Mouse (Mus musculus) hindbrain, embryonic 13.5 days (tissue): ENCODE measurements at regions not wholly inside any gene's neighbourhood (a gene's known extent, or its start where the extent isn't known, plus 50 kb on each side); places are given as distances from the start of the nearest gene placed in this dataset.

Experiments
- ATAC-seq: fragments of 200-750 bp; cut with Nextera tagmentation; 2 replicates; pipeline ENCODE4 v1.8.0; 2017; ENCODE audit warnings: moderate TSS enrichment; ENCODE audit not compliant: low FRiP score
- H3K27ac ChIP-seq: fragments of 300-500 bp; sonication (generic); 2 replicates; pipeline ENCODE4 v1.5.1; 2015; ENCODE audit warnings: inconsistent platforms, mild to moderate bottlenecking, moderate library complexity
- H3K27me3 ChIP-seq: fragments of 300-500 bp; sonication (generic); 2 replicates; pipeline ENCODE4 v1.6.1; 2015; ENCODE audit warnings: mild to moderate bottlenecking, inconsistent platforms
- H3K36me3 ChIP-seq: fragments of 300-500 bp; sonication (generic); 2 replicates; pipeline ENCODE4 v1.6.1; 2015; ENCODE audit warnings: mild to moderate bottlenecking, inconsistent platforms
- H3K4me1 ChIP-seq: fragments of 300-500 bp; sonication (generic); replicated peaks from 2 replicates; pipeline ENCODE4 v1.6.1; 2015; ENCODE audit warnings: inconsistent platforms
- H3K4me2 ChIP-seq: fragments of 300-500 bp; sonication (generic); 2 replicates; pipeline ENCODE4 v1.6.1; 2015; ENCODE audit warnings: inconsistent platforms, mild to moderate bottlenecking, moderate library complexity
- H3K4me3 ChIP-seq: fragments of 300-500 bp; sonication (generic); 2 replicates; pipeline ENCODE4 v1.5.1; 2015; ENCODE audit warnings: mild to moderate bottlenecking, inconsistent platforms
- H3K9ac ChIP-seq: fragments of 300-500 bp; sonication (generic); 2 replicates; pipeline ENCODE4 v1.6.1; 2015; ENCODE audit warnings: mild to moderate bottlenecking, inconsistent platforms
- H3K9me3 ChIP-seq: fragments of 300-500 bp; sonication (generic); 2 replicates; pipeline ENCODE4 v1.6.1; 2016; ENCODE audit warnings: inconsistent platforms
- WGBS: fragments of 180-500 bp; shearing (Covaris S2); methylation state at CpG from one replicate; pipeline ENCODE4 v1.1.7; 2015; 5-methylcytosine and 5-hydroxymethylcytosine counted together

GRCm38 (mm10) chr4:131489056-131489455 lies 349.0 kb downstream of the Ptpru start:
- no peak for ATAC-seq
- H3K4me1 ChIP-seq = peaks cover 80% of the 10 kb centered on the region
- WGBS = 62% methylated on average over 3 of the region's 3 CpGs
- no peak overlapping the region for H3K4me2 ChIP-seq
- no peaks in the 10 kb centered on the region for H3K27me3 ChIP-seq
- no peaks in the 10 kb centered on the region for H3K9me3 ChIP-seq
- H3K27ac ChIP-seq = no peak overlapping the region
- H3K9ac ChIP-seq = no peak overlapping the region
- H3K4me3 ChIP-seq = no peak overlapping the region
- H3K36me3 ChIP-seq = no peaks in the 10 kb centered on the region

GRCm38 (mm10) chr4:131491960-131492359 lies 346.1 kb downstream of the Ptpru start:
- H3K4me1 ChIP-seq = peaks cover 67% of the 10 kb centered on the region
- H3K9me3 ChIP-seq = no peaks in the 10 kb centered on the region
- no peaks in the 10 kb centered on the region for H3K36me3 ChIP-seq
- H3K9ac ChIP-seq = no peak overlapping the region
- WGBS = 33% methylated on average over 4 of the region's 4 CpGs
- H3K4me3 ChIP-seq = no peak overlapping the region
- no peaks in the 10 kb centered on the region for H3K27me3 ChIP-seq
- ATAC-seq = peak; percentile 52
- H3K27ac ChIP-seq = peak overlapping the region; percentile 18; the same call in 1 of the 2 replicates
- no peak overlapping the region for H3K4me2 ChIP-seq

GRCm38 (mm10) chr4:131493726-131494125 lies 344.4 kb downstream of the Ptpru start:
- ATAC-seq = peak; percentile 41; the same call in 1 of the 2 replicates
- Histone ChIP-seq H3K9me3 (no peaks in the 10 kb centered on the region), H3K36me3 (no peaks in the 10 kb centered on the region), H3K4me3 (no peak overlapping the region), H3K4me1 (peaks cover 51% of the 10 kb centered on the region), H3K9ac (no peak overlapping the region), H3K27ac (peak overlapping the region; percentile 40; the same call in 1 of the 2 replicates), H3K4me2 (no peak overlapping the region), H3K27me3 (no peaks in the 10 kb centered on the region)
- 44% methylated on average over 4 of the region's 4 CpGs for WGBS

GRCm38 (mm10) chr4:131496900-131497299 lies 341.2 kb downstream of the Ptpru start:
- Histone ChIP-seq H3K27ac (peak overlapping the region; percentile 3; the same call in 1 of the 2 replicates), H3K9me3 (no peaks in the 10 kb centered on the region), H3K4me2 (no peak overlapping the region), H3K36me3 (no peaks in the 10 kb centered on the region), H3K9ac (no peak overlapping the region), H3K27me3 (no peaks in the 10 kb centered on the region), H3K4me1 (peaks cover 40% of the 10 kb centered on the region), H3K4me3 (no peak overlapping the region)
- ATAC-seq = no peak
- WGBS = 55% methylated on average over 5 of the region's 5 CpGs

- H3K9me3 ChIP-seq = no peaks in the 10 kb centered on the region
- peaks cover 9% of the 10 kb centered on the region for H3K4me1 ChIP-seq
- ATAC-seq = no peak
- H3K27ac ChIP-seq = no peak overlapping the region
- H3K4me2 ChIP-seq = no peak overlapping the region
- no peak overlapping the region for H3K4me3 ChIP-seq
- H3K36me3 ChIP-seq = no peaks in the 10 kb centered on the region
- H3K27me3 ChIP-seq = no peaks in the 10 kb centered on the region
- no peak overlapping the region for H3K9ac ChIP-seq
- 79% methylated on average over 10 of the region's 10 CpGs for WGBS
Measured at GRCm38 (mm10) chr4:131500928-131501650, 337.0 kb downstream of the Ptpru start.

GRCm38 (mm10) chr4:131508154-131508553 lies 329.9 kb downstream of the Ptpru start:
- Histone ChIP-seq H3K9ac (no peak overlapping the region), H3K9me3 (no peaks in the 10 kb centered on the region), H3K4me1 (no peaks in the 10 kb centered on the region), H3K27me3 (no peaks in the 10 kb centered on the region), H3K4me2 (no peak overlapping the region), H3K4me3 (no peak overlapping the region), H3K27ac (no peak overlapping the region), H3K36me3 (no peaks in the 10 kb centered on the region)
- ATAC-seq = no peak
- WGBS = 71% methylated on average over 7 of the region's 7 CpGs

- WGBS = 74% methylated on average over 3 of the region's 3 CpGs
- peaks cover 9% of the 10 kb centered on the region; the same call in 1 of the 2 replicates for H3K27me3 ChIP-seq
- H3K4me3 ChIP-seq = no peak overlapping the region
- H3K4me1 ChIP-seq = no peaks in the 10 kb centered on the region
- H3K36me3 ChIP-seq = no peaks in the 10 kb centered on the region
- H3K27ac ChIP-seq = no peak overlapping the region
- no peak overlapping the region for H3K9ac ChIP-seq
- no peak for ATAC-seq
- no peaks in the 10 kb centered on the region for H3K9me3 ChIP-seq
- no peak overlapping the region for H3K4me2 ChIP-seq
Measured at GRCm38 (mm10) chr4:131511586-131511985, 326.5 kb downstream of the Ptpru start.

- H3K36me3 ChIP-seq = no peaks in the 10 kb centered on the region
- H3K4me2 ChIP-seq = no peak overlapping the region
- H3K27ac ChIP-seq = no peak overlapping the region
- H3K9ac ChIP-seq = no peak overlapping the region
- peaks cover 9% of the 10 kb centered on the region; the same call in 1 of the 2 replicates for H3K27me3 ChIP-seq
- no peaks in the 10 kb centered on the region for H3K4me1 ChIP-seq
- WGBS = 76% methylated on average over 7 of the region's 7 CpGs
- no peaks in the 10 kb centered on the region for H3K9me3 ChIP-seq
- no peak overlapping the region for H3K4me3 ChIP-seq
- no peak for ATAC-seq
Measured at GRCm38 (mm10) chr4:131512768-131513167, 325.3 kb downstream of the Ptpru start.

- ATAC-seq = no peak
- H3K4me2 ChIP-seq = no peak overlapping the region
- H3K27ac ChIP-seq = no peak overlapping the region
- no peak overlapping the region for H3K9ac ChIP-seq
- no peaks in the 10 kb centered on the region for H3K9me3 ChIP-seq
- H3K36me3 ChIP-seq = no peaks in the 10 kb centered on the region
- WGBS = 70% methylated on average over 10 of the region's 10 CpGs
- H3K4me3 ChIP-seq = no peak overlapping the region
- H3K4me1 ChIP-seq = no peaks in the 10 kb centered on the region
- no peaks in the 10 kb centered on the region for H3K27me3 ChIP-seq
Measured at GRCm38 (mm10) chr4:131520636-131521306, 317.3 kb downstream of the Ptpru start.

GRCm38 (mm10) chr4:131521307-131521651 lies 316.8 kb downstream of the Ptpru start:
- Histone ChIP-seq H3K9ac (no peak overlapping the region), H3K4me1 (no peaks in the 10 kb centered on the region), H3K4me2 (no peak overlapping the region), H3K9me3 (no peaks in the 10 kb centered on the region), H3K27me3 (no peaks in the 10 kb centered on the region), H3K36me3 (no peaks in the 10 kb centered on the region), H3K27ac (no peak overlapping the region), H3K4me3 (no peak overlapping the region)
- WGBS = 75% methylated on average over 8 of the region's 8 CpGs
- ATAC-seq = no peak

GRCm38 (mm10) chr4:131525236-131525635 lies 312.9 kb downstream of the Ptpru start:
- Histone ChIP-seq H3K9ac (no peak overlapping the region), H3K36me3 (no peaks in the 10 kb centered on the region), H3K4me2 (no peak overlapping the region), H3K9me3 (no peaks in the 10 kb centered on the region), H3K4me1 (no peaks in the 10 kb centered on the region), H3K4me3 (no peak overlapping the region), H3K27ac (no peak overlapping the region), H3K27me3 (no peaks in the 10 kb centered on the region)
- no peak for ATAC-seq
- WGBS = 94% methylated on average over 3 of the region's 3 CpGs

GRCm38 (mm10) chr4:131530491-131530890 lies 307.6 kb downstream of the Ptpru start:
- Histone ChIP-seq H3K36me3 (no peaks in the 10 kb centered on the region), H3K9me3 (no peaks in the 10 kb centered on the region), H3K27ac (no peak overlapping the region), H3K9ac (no peak overlapping the region), H3K27me3 (no peaks in the 10 kb centered on the region), H3K4me2 (no peak overlapping the region), H3K4me3 (no peak overlapping the region), H3K4me1 (no peaks in the 10 kb centered on the region)
- 83% methylated on average over 5 of the region's 5 CpGs for WGBS
- ATAC-seq = no peak

- H3K4me2 ChIP-seq = no peak overlapping the region
- no peak overlapping the region for H3K9ac ChIP-seq
- no peaks in the 10 kb centered on the region for H3K27me3 ChIP-seq
- H3K4me1 ChIP-seq = no peaks in the 10 kb centered on the region
- ATAC-seq = no peak
- no peaks in the 10 kb centered on the region for H3K9me3 ChIP-seq
- H3K27ac ChIP-seq = no peak overlapping the region
- no peaks in the 10 kb centered on the region for H3K36me3 ChIP-seq
- 84% methylated on average over 8 of the region's 8 CpGs for WGBS
- H3K4me3 ChIP-seq = no peak overlapping the region
Measured at GRCm38 (mm10) chr4:131531003-131531402, 307.1 kb downstream of the Ptpru start.
